Mouse (Mus musculus): ENCODE data around the gene Map1b. TPM values are rescaled to one million over a fixed set of nuclear protein-coding genes. Genes with fewer than 3 reads are reported as not detected.
A peak's percentile ranks its signal among the peaks of the same experiment; 100 is the strongest.

Map1b gene
- polyA plus RNA-seq, 1 experiment from 2014 or later: 31.2 TPM

- DNase-seq (ENCODE audit: low spot score): no peak
- Histone ChIP-seq H3K36me3 (ENCODE audit: insufficient read depth, low read length) (no peaks in the 10 kb centered on the region), H3K27me3 (replicated peaks; ENCODE audit: insufficient read depth, low read length) (no peaks in the 10 kb centered on the region), H3K27ac (ENCODE audit: low read length) (no peak overlapping the region), H3K9me3 (ENCODE audit: low read length) (no peaks in the 10 kb centered on the region), H3K4me1 (ENCODE audit: insufficient read depth, low read depth, low read length) (0 out of 2 replicates have a peak, but pooled peaks cover 3% of the 10 kb centered on the region), H3K4me2 (replicated peaks; ENCODE audit: low read depth, low read length) (no peak overlapping the region), H3K9ac (replicated peaks; ENCODE audit: low read depth) (no peak overlapping the region), H3K4me3 (ENCODE audit: low read depth, low read length) (no peak overlapping the region)
- WGBS: 79% methylated on average over 9 of the region's 9 CpGs
- no peak for ATAC-seq
- no peak for TF ChIP-seq CTCF (IDR thresholded peaks at IDR 0.05)
- TF ChIP-seq EP300 (IDR thresholded peaks at IDR 0.05): no peak
Measured at GRCm38 (mm10) chr13:99499764-99500163, 16.6 kb downstream of the Map1b start.

- no peaks in the 10 kb centered on the region for H3K4me1 ChIP-seq (ENCODE audit: insufficient read depth, low read depth, low read length)
- no peak overlapping the region for H3K4me3 ChIP-seq (ENCODE audit: low read depth, low read length)
- H3K9ac ChIP-seq (replicated peaks; ENCODE audit: low read depth): no peak overlapping the region
- DNase-seq (ENCODE audit: low spot score): no peak
- peak; percentile 59 for TF ChIP-seq CTCF (IDR thresholded peaks at IDR 0.05)
- no peak for TF ChIP-seq EP300 (IDR thresholded peaks at IDR 0.05)
- no peaks in the 10 kb centered on the region for H3K27me3 ChIP-seq (replicated peaks; ENCODE audit: insufficient read depth, low read length)
- no peak overlapping the region for H3K4me2 ChIP-seq (replicated peaks; ENCODE audit: low read depth, low read length)
- H3K27ac ChIP-seq (ENCODE audit: low read length): no peak overlapping the region
- H3K9me3 ChIP-seq (ENCODE audit: low read length): no peaks in the 10 kb centered on the region
- no peaks in the 10 kb centered on the region for H3K36me3 ChIP-seq (ENCODE audit: insufficient read depth, low read length)
- no peak for ATAC-seq
- 79% methylated on average over 7 of the region's 7 CpGs for WGBS
Measured at GRCm38 (mm10) chr13:99496106-99496505, 20.2 kb downstream of the Map1b start.

- Histone ChIP-seq H3K4me2 (replicated peaks; ENCODE audit: low read depth, low read length) (no peak overlapping the region), H3K4me1 (ENCODE audit: insufficient read depth, low read depth, low read length) (no peaks in the 10 kb centered on the region), H3K9me3 (ENCODE audit: low read length) (no peaks in the 10 kb centered on the region), H3K27ac (ENCODE audit: low read length) (no peak overlapping the region), H3K4me3 (ENCODE audit: low read depth, low read length) (no peak overlapping the region), H3K36me3 (ENCODE audit: insufficient read depth, low read length) (no peaks in the 10 kb centered on the region), H3K27me3 (replicated peaks; ENCODE audit: insufficient read depth, low read length) (no peaks in the 10 kb centered on the region), H3K9ac (replicated peaks; ENCODE audit: low read depth) (no peak overlapping the region)
- WGBS: 86% methylated on average over 10 of the region's 10 CpGs
- ATAC-seq (no peak), DNase-seq (ENCODE audit: low spot score) (no peak)
- no peak for TF ChIP-seq CTCF (IDR thresholded peaks at IDR 0.05)
- no peak for TF ChIP-seq EP300 (IDR thresholded peaks at IDR 0.05)
Measured at GRCm38 (mm10) chr13:99494416-99494815, 21.9 kb downstream of the Map1b start.

GRCm38 (mm10) chr13:99493304-99493904, 22.9 kb downstream of the Map1b start:
- WGBS: 87% methylated on average over 5 of the region's 5 CpGs
- Histone ChIP-seq H3K9ac (replicated peaks; ENCODE audit: low read depth) (no peak overlapping the region), H3K4me3 (ENCODE audit: low read depth, low read length) (no peak overlapping the region), H3K27ac (ENCODE audit: low read length) (no peak overlapping the region), H3K27me3 (replicated peaks; ENCODE audit: insufficient read depth, low read length) (no peaks in the 10 kb centered on the region), H3K4me2 (replicated peaks; ENCODE audit: low read depth, low read length) (no peak overlapping the region), H3K36me3 (ENCODE audit: insufficient read depth, low read length) (no peaks in the 10 kb centered on the region), H3K9me3 (ENCODE audit: low read length) (no peaks in the 10 kb centered on the region), H3K4me1 (ENCODE audit: insufficient read depth, low read depth, low read length) (no peaks in the 10 kb centered on the region)
- no peak for TF ChIP-seq EP300 (IDR thresholded peaks at IDR 0.05)
- no peak for TF ChIP-seq CTCF (IDR thresholded peaks at IDR 0.05)
- ATAC-seq (no peak), DNase-seq (ENCODE audit: low spot score) (no peak)

- TF ChIP-seq CTCF (IDR thresholded peaks at IDR 0.05) (no peak), EP300 (IDR thresholded peaks at IDR 0.05) (no peak)
- Histone ChIP-seq H3K4me1 (ENCODE audit: insufficient read depth, low read depth, low read length) (no peaks in the 10 kb centered on the region), H3K4me3 (ENCODE audit: low read depth, low read length) (no peak overlapping the region), H3K36me3 (ENCODE audit: insufficient read depth, low read length) (no peaks in the 10 kb centered on the region), H3K27me3 (replicated peaks; ENCODE audit: insufficient read depth, low read length) (no peaks in the 10 kb centered on the region), H3K27ac (ENCODE audit: low read length) (no peak overlapping the region), H3K4me2 (replicated peaks; ENCODE audit: low read depth, low read length) (no peak overlapping the region), H3K9me3 (ENCODE audit: low read length) (no peaks in the 10 kb centered on the region), H3K9ac (replicated peaks; ENCODE audit: low read depth) (no peak overlapping the region)
- DNase-seq (ENCODE audit: low spot score) (no peak), ATAC-seq (no peak)
- WGBS: 64% methylated on average over 7 of the region's 7 CpGs
Measured at GRCm38 (mm10) chr13:99492619-99493303, 23.6 kb downstream of the Map1b start.

- 92% methylated on average over 4 of the region's 4 CpGs for WGBS
- H3K4me2 ChIP-seq (replicated peaks; ENCODE audit: low read depth, low read length): no peak overlapping the region
- H3K9me3 ChIP-seq (ENCODE audit: low read length): no peaks in the 10 kb centered on the region
- TF ChIP-seq EP300 (IDR thresholded peaks at IDR 0.05) (no peak), CTCF (IDR thresholded peaks at IDR 0.05) (no peak)
- no peaks in the 10 kb centered on the region for H3K27me3 ChIP-seq (replicated peaks; ENCODE audit: insufficient read depth, low read length)
- H3K36me3 ChIP-seq (ENCODE audit: insufficient read depth, low read length): no peaks in the 10 kb centered on the region
- H3K4me3 ChIP-seq (ENCODE audit: low read depth, low read length): no peak overlapping the region
- no peak overlapping the region for H3K9ac ChIP-seq (replicated peaks; ENCODE audit: low read depth)
- DNase-seq (ENCODE audit: low spot score): no peak
- no peaks in the 10 kb centered on the region for H3K4me1 ChIP-seq (ENCODE audit: insufficient read depth, low read depth, low read length)
- ATAC-seq: no peak
- no peak overlapping the region for H3K27ac ChIP-seq (ENCODE audit: low read length)
Measured at GRCm38 (mm10) chr13:99489998-99490397, 26.3 kb downstream of the Map1b start.

All from lung, postnatal 0 days (tissue).